Mouse (Mus musculus) liver, embryonic 14.5 days (tissue): Measurements from ENCODE around the gene Ttc41.
"Not testable (repeated sequence)": the region's sequence is repeated elsewhere in the genome, so short reads cannot be mapped to it uniquely, and the experiment has no call there.

Source experiments
- CTCF ChIP-seq: IDR thresholded peaks from 2 replicates; pipeline ENCODE4 v1.5.1; 2016; ENCODE audit warnings: antibody characterized with exemption, low read depth, control low read depth
- EP300 ChIP-seq: IDR thresholded peaks from 2 replicates; pipeline ENCODE4 v1.6.1; 2016; ENCODE audit warnings: antibody characterized with exemption, low read depth

- TF ChIP-seq CTCF, EP300: not testable (repeated sequence)
Measured at GRCm38 (mm10) chr10:86686017-86686360, 19.6 kb upstream of the Ttc41 start.
